Mouse (Mus musculus) kidney, adult 2 months (tissue): ENCODE measurements at regions not wholly inside any gene's neighbourhood (a gene's known extent, or its start where the extent isn't known, plus 50 kb on each side); places are given as distances from the start of the nearest gene placed in this dataset.

Source experiments
- CTCF ChIP-seq: fragments of 200-500 bp; conservative IDR thresholded peaks from 2 replicates; pipeline ENCODE4 v1.5.1; 2011; ENCODE audit warnings: low read depth, mild to moderate bottlenecking, control low read depth, low read length, moderate library complexity, mixed read lengths; ENCODE audit not compliant: insufficient read depth, insufficient read length
- POLR2A ChIP-seq: fragments of 200-500 bp; IDR thresholded peaks from one replicate; pipeline ENCODE4 v1.6.1; 2011; ENCODE audit warnings: low read depth, low read length, control low read depth

GRCm38 (mm10) chr17:89592826-89593225, 317.4 kb downstream of the Gm10184 start:
- no peak for TF ChIP-seq CTCF
- no peak for TF ChIP-seq POLR2A
